Mouse (Mus musculus) forebrain, postnatal 0 days (tissue): Measurements from ENCODE around the gene Scp2d1. TPM values are rescaled to one million over a fixed set of nuclear protein-coding genes. Genes with fewer than 3 reads are reported as not detected.

Experiments
- ATAC-seq: fragments of 200-750 bp; cut with Nextera tagmentation; 2 replicates; pipeline ENCODE4 v1.8.0; 2017; ENCODE audit warnings: mild to moderate bottlenecking, moderate library complexity
- DNase-seq: peaks from one replicate; pipeline ENCODE4 v3.0.0-alpha.2; 2015
- H3K27ac ChIP-seq: fragments of 300-500 bp; sonication (generic); 2 replicates; pipeline ENCODE4 v1.5.1; 2014; ENCODE audit warnings: low read depth, mild to moderate bottlenecking, antibody characterized with exemption, low read length, moderate library complexity, mixed read lengths
- H3K27me3 ChIP-seq: fragments of 300-500 bp; sonication (generic); 2 replicates; pipeline ENCODE4 v1.6.1; 2014; ENCODE audit warnings: mild to moderate bottlenecking, low read length, mixed read lengths; ENCODE audit not compliant: insufficient read depth
- H3K36me3 ChIP-seq: fragments of 300-500 bp; sonication (generic); 2 replicates; pipeline ENCODE4 v1.6.1; 2014; ENCODE audit warnings: mild to moderate bottlenecking, moderate library complexity; ENCODE audit not compliant: insufficient read depth
- H3K4me1 ChIP-seq: fragments of 300-500 bp; sonication (generic); 2 replicates; pipeline ENCODE4 v1.6.1; 2014; ENCODE audit warnings: antibody characterized with exemption; ENCODE audit not compliant: insufficient read depth
- H3K4me2 ChIP-seq: fragments of 300-500 bp; sonication (generic); 2 replicates; pipeline ENCODE4 v1.6.1; 2014; ENCODE audit warnings: low read depth, mild to moderate bottlenecking, moderate library complexity
- H3K4me3 ChIP-seq: fragments of 300-500 bp; sonication (generic); 2 replicates; pipeline ENCODE4 v1.5.1; 2014; ENCODE audit warnings: low read depth, low read length, mixed read lengths
- H3K9ac ChIP-seq: fragments of 300-500 bp; sonication (generic); 2 replicates; pipeline ENCODE4 v1.6.1; 2014; ENCODE audit warnings: mild to moderate bottlenecking
- H3K9me3 ChIP-seq: fragments of 300-500 bp; sonication (generic); 2 replicates; pipeline ENCODE4 v1.6.1; 2016; ENCODE audit warnings: low read length
- CTCF ChIP-seq: sonication (generic); IDR thresholded peaks from 2 replicates; pipeline ENCODE4 v1.5.1; 2016; ENCODE audit warnings: antibody characterized with exemption, control low read depth, low read depth
- WGBS: fragments of 180-500 bp; shearing (Covaris S2); extraction: QIAGEN DNeasy Blood & Tissue Kit; methylation state at CpG from one replicate; pipeline ENCODE4 v1.1.7; 2014; 5-methylcytosine and 5-hydroxymethylcytosine counted together
- polyA plus RNA-seq: library from polyadenylated mRNA; unstranded; fragments of >200 nt; fragmentation: Nextera tagmentation; extraction: Ambion mirVana; gene quantifications from 2 replicates; pipeline ENCODE4 v1.2.1, GENCODE M21; 2015
- total RNA-seq: library from RNA; depleted of rRNA; stranded (reverse); fragments of >200 nt; gene quantifications from 2 replicates; pipeline ENCODE4 v1.2.3, GENCODE M21; 2014

Scp2d1 gene
- total and polyA plus RNA-seq, 2 experiments from 2014 or later: 0.43 TPM; not detected in 1

DNA sequence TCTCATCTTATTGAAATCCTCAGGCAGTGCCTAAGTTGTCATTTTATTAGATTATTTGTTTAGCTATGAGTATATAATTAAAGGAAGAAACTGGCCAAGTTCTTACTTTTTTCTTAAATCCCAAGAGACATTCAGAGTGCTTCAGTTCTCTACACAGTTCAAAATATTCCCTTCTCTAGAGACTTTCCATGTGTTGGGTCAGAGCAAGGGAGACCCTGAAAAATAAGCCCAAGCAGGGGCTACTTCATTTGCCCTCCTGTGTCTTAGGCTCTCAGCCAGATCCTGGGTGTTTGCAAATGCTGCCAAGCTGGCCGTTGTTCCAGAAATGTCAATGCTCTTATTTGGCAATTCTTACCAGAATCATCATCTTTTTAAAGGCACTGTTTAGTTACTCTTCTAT is 40.3 kb upstream of the Scp2d1 start:
- 58% methylated on average over 1 of the region's 1 CpGs for WGBS
- Histone ChIP-seq H3K9ac (no peak overlapping the region), H3K27me3 (no peaks in the 10 kb centered on the region), H3K27ac (no peak overlapping the region), H3K9me3 (no peaks in the 10 kb centered on the region), H3K4me2 (no peak overlapping the region), H3K4me1 (no peaks in the 10 kb centered on the region), H3K4me3 (no peak overlapping the region), H3K36me3 (no peaks in the 10 kb centered on the region)
- no peak for TF ChIP-seq CTCF
- ATAC-seq (no peak), DNase-seq (no peak)

DNA sequence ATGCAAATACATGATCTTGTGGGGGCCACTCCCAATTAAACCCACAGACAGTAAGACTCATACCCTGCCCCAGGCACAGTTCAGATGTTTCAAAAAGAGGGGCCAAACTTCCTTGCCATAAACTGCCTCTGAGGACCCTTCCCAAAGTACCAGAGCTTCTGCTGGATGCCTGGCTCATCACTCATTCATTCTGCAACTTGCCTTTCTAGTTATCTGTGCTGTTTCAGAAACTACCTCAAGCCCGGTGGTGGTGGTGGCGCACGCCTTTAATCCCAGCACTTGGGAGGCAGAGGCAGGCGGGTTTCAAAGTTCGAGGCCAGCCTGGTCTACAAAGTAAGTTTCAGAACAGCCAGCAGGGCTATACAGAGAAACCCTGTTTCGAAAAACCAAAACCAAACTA is 39.6 kb upstream of the Scp2d1 start:
- no peaks in the 10 kb centered on the region for H3K9me3 ChIP-seq
- no peaks in the 10 kb centered on the region for H3K27me3 ChIP-seq
- H3K36me3 ChIP-seq: no peaks in the 10 kb centered on the region
- H3K4me2 ChIP-seq: no peak overlapping the region
- no peaks in the 10 kb centered on the region for H3K4me1 ChIP-seq
- H3K27ac ChIP-seq: no peak overlapping the region
- DNase-seq: no peak
- no peak for TF ChIP-seq CTCF
- ATAC-seq: no peak
- H3K9ac ChIP-seq: no peak overlapping the region
- 95% methylated on average over 6 of the region's 6 CpGs for WGBS
- H3K4me3 ChIP-seq: no peak overlapping the region

DNA sequence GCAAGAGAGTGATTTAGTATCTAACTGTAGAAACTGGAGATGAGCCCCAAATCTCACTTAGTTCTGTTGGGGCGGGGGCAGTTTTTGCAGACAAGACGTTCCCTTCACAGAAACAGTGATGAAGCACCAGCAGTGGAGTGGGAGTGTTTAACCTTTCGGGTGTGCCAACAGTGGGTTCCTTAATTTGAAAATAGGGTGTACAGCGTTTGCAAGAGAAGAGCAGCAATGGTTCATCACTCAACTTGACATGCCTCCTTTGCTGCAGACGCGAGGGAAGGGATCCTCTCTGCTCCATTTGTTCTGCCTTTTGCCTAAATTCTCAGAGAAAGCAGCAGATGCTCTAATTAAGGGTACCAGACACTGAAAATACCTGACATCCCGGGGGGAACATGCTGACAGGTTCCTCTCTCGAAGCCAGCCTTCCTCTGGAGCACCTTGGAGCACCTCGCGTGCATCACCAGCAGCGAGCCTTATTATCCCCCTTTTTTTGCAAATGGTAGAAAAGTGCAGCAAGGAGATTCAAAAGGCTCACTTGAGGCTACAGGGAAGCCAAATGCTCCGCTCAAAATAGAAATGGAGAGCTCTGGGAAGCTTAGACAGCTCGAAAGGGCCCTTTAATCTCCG is 31.7 kb upstream of the Scp2d1 start:
- ATAC-seq: no peak
- Histone ChIP-seq H3K4me3 (no peak overlapping the region), H3K4me1 (no peaks in the 10 kb centered on the region), H3K27ac (no peak overlapping the region), H3K9ac (no peak overlapping the region), H3K36me3 (no peaks in the 10 kb centered on the region), H3K4me2 (no peak overlapping the region), H3K27me3 (no peaks in the 10 kb centered on the region), H3K9me3 (no peaks in the 10 kb centered on the region)
- no peak for TF ChIP-seq CTCF
- whole genome bisulfite sequencing: 81% methylated on average over 14 of the region's 14 CpGs
- no peak for DNase-seq

DNA sequence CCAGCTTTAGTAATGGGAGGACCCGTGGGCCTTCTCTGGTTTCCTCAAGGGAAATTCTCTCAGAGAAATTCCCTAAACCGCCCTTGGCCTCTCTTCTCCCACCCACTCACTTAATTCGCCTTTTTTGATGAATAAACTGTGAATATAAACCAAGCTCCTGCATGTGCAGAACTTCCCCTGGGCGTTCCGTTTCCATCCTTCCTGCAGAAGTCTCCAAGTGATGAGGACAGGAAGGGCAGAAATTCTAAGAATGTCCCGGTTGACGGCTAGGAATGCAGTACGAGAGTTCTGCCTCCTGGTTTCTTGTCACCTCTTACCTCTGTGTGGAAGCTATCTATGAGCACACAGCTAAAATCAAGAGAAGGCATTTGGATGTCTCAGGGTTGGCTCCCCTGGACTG is 25.9 kb upstream of the Scp2d1 start:
- ATAC-seq: no peak
- Histone ChIP-seq H3K4me1 (no peaks in the 10 kb centered on the region), H3K27me3 (no peaks in the 10 kb centered on the region), H3K4me2 (no peak overlapping the region), H3K9me3 (no peaks in the 10 kb centered on the region), H3K27ac (no peak overlapping the region), H3K4me3 (no peak overlapping the region), H3K36me3 (no peaks in the 10 kb centered on the region), H3K9ac (no peak overlapping the region)
- no peak for TF ChIP-seq CTCF
- WGBS: 85% methylated on average over 8 of the region's 8 CpGs
- no peak for DNase-seq

DNA sequence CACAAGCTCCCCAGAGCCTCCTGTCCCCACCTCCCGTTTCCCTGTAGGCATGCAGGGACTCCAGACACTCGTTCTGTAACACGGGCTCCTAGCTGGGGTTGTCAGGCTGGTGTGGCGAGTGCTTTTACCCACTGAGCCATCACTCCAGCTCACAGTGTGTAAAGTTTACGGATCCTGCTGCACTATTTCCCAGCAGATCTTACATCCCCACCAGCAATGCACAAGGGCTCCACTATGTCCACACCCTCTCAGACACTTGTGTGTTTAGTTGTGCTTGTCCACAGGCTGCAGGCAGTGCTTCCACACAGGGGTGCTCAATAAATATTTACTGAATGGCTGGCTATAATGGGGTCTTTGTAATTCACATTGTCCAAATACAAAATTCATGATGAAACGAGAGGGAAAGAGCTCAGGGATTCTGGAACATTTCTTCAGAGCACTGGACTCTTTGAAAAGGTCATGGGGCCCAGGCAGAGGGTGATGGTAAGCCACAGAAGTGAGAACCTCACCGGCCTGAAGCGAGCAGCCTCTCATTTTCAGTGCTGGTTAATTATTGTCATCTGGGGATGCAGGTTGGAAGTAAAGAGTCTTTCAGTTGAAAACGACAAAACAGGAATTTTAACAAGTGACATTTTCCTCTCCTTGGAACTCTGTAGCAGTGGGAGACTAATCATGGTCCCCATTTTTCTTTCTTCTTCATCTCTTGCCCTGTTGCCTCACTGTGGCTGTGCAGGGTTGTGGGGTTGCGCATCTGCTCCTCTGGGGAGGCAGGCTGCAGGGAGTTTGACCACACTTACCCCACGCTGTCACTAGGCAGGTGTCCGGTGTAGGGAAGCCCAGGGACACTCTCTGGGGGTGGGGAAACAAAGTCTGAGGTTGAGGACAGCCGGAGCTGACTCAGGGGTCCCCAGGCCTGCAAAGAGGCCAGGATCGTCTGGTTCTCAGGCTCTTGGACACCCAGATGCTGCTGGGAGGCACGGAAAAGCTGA is 15.4 kb upstream of the Scp2d1 start:
- 59% methylated on average over 15 of the region's 15 CpGs for WGBS
- TF ChIP-seq CTCF: no peak
- Histone ChIP-seq H3K4me2 (no peak overlapping the region), H3K4me3 (no peak overlapping the region), H3K4me1 (no peaks in the 10 kb centered on the region), H3K27me3 (no peaks in the 10 kb centered on the region), H3K36me3 (no peaks in the 10 kb centered on the region), H3K9me3 (no peaks in the 10 kb centered on the region), H3K9ac (no peak overlapping the region), H3K27ac (no peak overlapping the region)
- ATAC-seq (no peak), DNase-seq (no peak)

DNA sequence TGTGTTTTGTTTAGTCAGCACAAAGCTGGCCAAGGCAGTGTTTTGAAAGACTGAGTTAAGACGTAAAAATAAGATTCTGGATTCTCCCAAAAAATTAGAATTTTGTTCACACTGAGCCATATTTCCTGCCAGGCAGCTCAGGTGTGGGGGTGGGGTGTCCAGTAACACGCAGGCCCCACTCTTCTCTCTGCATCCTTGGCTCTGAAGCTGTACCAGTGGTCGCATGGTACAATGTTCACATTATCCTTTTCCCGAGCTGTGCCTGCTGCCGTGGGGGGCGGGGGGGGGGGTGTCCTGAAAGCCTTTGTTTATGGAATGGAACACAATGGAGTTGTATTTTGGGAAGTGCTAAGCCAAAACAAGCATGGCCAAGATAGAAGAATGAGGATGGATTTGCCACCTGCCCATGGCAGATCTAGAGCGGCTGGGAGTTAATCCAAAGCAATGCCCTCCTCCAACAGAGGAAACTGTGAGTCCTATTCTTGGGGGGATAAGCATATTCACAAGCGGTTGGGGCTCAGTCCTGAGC is 5.1 kb downstream of the Scp2d1 start:
- Histone ChIP-seq H3K9ac (no peak overlapping the region), H3K27ac (no peak overlapping the region), H3K27me3 (no peaks in the 10 kb centered on the region), H3K4me3 (no peak overlapping the region), H3K4me2 (no peak overlapping the region), H3K36me3 (no peaks in the 10 kb centered on the region), H3K9me3 (no peaks in the 10 kb centered on the region), H3K4me1 (no peaks in the 10 kb centered on the region)
- WGBS: 69% methylated on average over 8 of the region's 8 CpGs
- DNase-seq: no peak
- no peak for TF ChIP-seq CTCF
- ATAC-seq: peak; percentile 40; the same call in 1 of the 2 replicates
